14 mouse cellular contexts compared by ENCODE assay signal in genomic region chr5:64102717-64103075, GRCm38 (mm10). TPM values are rescaled to one million over a fixed set of nuclear protein-coding genes. Genes with fewer than 3 reads are reported as not detected.
A peak's percentile ranks its signal among the peaks of the same experiment; 100 is the strongest.
DNase-seq lines count a peak whose midpoint lies in the region; ATAC-seq and TF ChIP-seq lines count a peak whose summit lies in the region.
"Had no signal": no experiment of that assay in that cellular context is flagged by ENCODE, and none has a peak within 500 bp of the region (broad histone marks: within the 10 kb centered on the region; RNA-seq: fewer than 3 reads in every experiment).

No protein-coding gene starts in this region.

- H3K27me3 ChIP-seq in liver, embryonic 14.5 days (ENCODE audit: control insufficient read depth, insufficient read depth, low read length), result no peaks in the 10 kb centered on the region
- no peaks in the 10 kb centered on the region for H3K27me3 ChIP-seq in splenic B cell, adult 2 months (ENCODE audit: control insufficient read depth, insufficient read depth, low read length, poor library complexity, severe bottlenecking)
- no peaks in the 10 kb centered on the region for H3K27me3 ChIP-seq in embryonic facial prominence, embryonic 10.5 days (replicated peaks; ENCODE audit: low read depth, poor library complexity, severe bottlenecking)
- H3K27me3 ChIP-seq: midbrain, embryonic 12.5 days; neural tube, embryonic 12.5 days had no signal

- peaks cover 5% of the 10 kb centered on the region for H3K36me3 ChIP-seq in liver, embryonic 14.5 days (replicated peaks; ENCODE audit: control insufficient read depth, insufficient read depth, low read depth)
- peaks cover 5% of the 10 kb centered on the region; the same call in 1 of the 2 replicates for H3K36me3 ChIP-seq in splenic B cell, adult 2 months (ENCODE audit: control insufficient read depth, insufficient read depth, low read length, poor library complexity, severe bottlenecking)
- H3K36me3 ChIP-seq in embryonic facial prominence, embryonic 10.5 days (replicated peaks), result peaks cover 59% of the 10 kb centered on the region

- no peak overlapping the region for H3K9ac ChIP-seq in liver, embryonic 14.5 days (replicated peaks)
- H3K9ac ChIP-seq: midbrain, embryonic 12.5 days; neural tube, embryonic 12.5 days had no signal

- no peak for TF ChIP-seq EP300 in liver, embryonic 14.5 days (IDR thresholded peaks at IDR 0.05; ENCODE audit: low read depth)

- DNase-seq in CD4-positive, CD25-positive, alpha-beta regulatory T cell, adult 2 months (ENCODE audit: low read depth, low spot score), result peak; percentile 52
- peak; percentile 35 for DNase-seq in T-cell, adult 2 months (ENCODE audit: low spot score)
- DNase-seq in liver, embryonic 14.5 days (ENCODE audit: low read depth in 3 of 3, low spot score in 3 of 3), result no peak
- peak; percentile 48 for DNase-seq in splenic B cell, adult 2 months (ENCODE audit: low read depth, low spot score)
- no peak for DNase-seq in embryonic facial prominence, embryonic 10.5 days (ENCODE audit: low spot score)
- DNase-seq in heart, adult 18-20 months, result no peak
- no peak for DNase-seq in frontal cortex, postnatal 36 days (ENCODE audit: low spot score in 2 of 2)
- DNase-seq: cerebellum, adult 18-20 months; right cerebral cortex, adult 18-20 months had no signal

- no peak overlapping the region for H3K27ac ChIP-seq in liver, embryonic 14.5 days
- H3K27ac ChIP-seq in embryonic facial prominence, embryonic 10.5 days (replicated peaks), result no peak overlapping the region
- H3K27ac ChIP-seq: hindbrain, postnatal 0 days; kidney, postnatal 0 days; left cerebral cortex, adult 2 months; midbrain, embryonic 12.5 days; neural tube, embryonic 12.5 days had no signal

- no peaks in the 10 kb centered on the region for H3K9me3 ChIP-seq in liver, embryonic 14.5 days (ENCODE audit: control insufficient read depth, low read length)
- H3K9me3 ChIP-seq in embryonic facial prominence, embryonic 10.5 days, result no peaks in the 10 kb centered on the region
- H3K9me3 ChIP-seq: midbrain, embryonic 12.5 days; neural tube, embryonic 12.5 days had no signal

- no peak overlapping the region for H3K4me3 ChIP-seq in liver, embryonic 14.5 days (ENCODE audit: insufficient read depth in 1 of 2, low read depth in 2 of 2, low read length in 2 of 2)
- H3K4me3 ChIP-seq in embryonic facial prominence, embryonic 10.5 days, result no peak overlapping the region
- H3K4me3 ChIP-seq: left cerebral cortex, adult 2 months; midbrain, embryonic 12.5 days; neural tube, embryonic 12.5 days had no signal

- H3K4me2 ChIP-seq in liver, embryonic 14.5 days (ENCODE audit: low read depth), result no peak overlapping the region; the same call in 1 of the 2 replicates
- H3K4me2 ChIP-seq: midbrain, embryonic 12.5 days; neural tube, embryonic 12.5 days had no signal

- 9% methylated on average over 7 of the region's 7 CpGs for WGBS in liver, embryonic 14.5 days (ENCODE audit: insufficient replicate concordance)
- WGBS in embryonic facial prominence, embryonic 10.5 days, result 84% methylated on average over 7 of the region's 7 CpGs

- peak; percentile 57; the same call in 1 of the 2 replicates for ATAC-seq in liver, embryonic 14.5 days (ENCODE audit: insufficient read depth)
- ATAC-seq: hindbrain, postnatal 0 days had no signal

- no peak for TF ChIP-seq CTCF in liver, embryonic 14.5 days (IDR thresholded peaks at IDR 0.05; ENCODE audit: low read depth)

- H3K4me1 ChIP-seq in liver, embryonic 14.5 days (replicated peaks; ENCODE audit: control insufficient read depth in 2 of 2, insufficient read depth in 2 of 2, low read length in 1 of 2), result peaks cover 0 to 11% of the 10 kb centered on the region in 2 experiments; a peak in 2 of 4 replicates
- no peaks in the 10 kb centered on the region for H3K4me1 ChIP-seq in embryonic facial prominence, embryonic 10.5 days
- H3K4me1 ChIP-seq: midbrain, embryonic 12.5 days had no signal

RNA-seq across cellular contexts. Expression of gene Pgm2, which starts 9.9 kb away (rescaled TPM):
- 8.2 and 10.5 TPM in 2 replicates for polyA plus RNA-seq in liver, embryonic 14.5 days (2012; rRNA removed)
- polyA plus RNA-seq in liver, embryonic 14.5 days (2014; fragmentation: Nextera tagmentation; extraction: Ambion mirVana), result 18.2 and 18.5 TPM in 2 replicates
- 26.3 and 27.0 TPM in 2 replicates for polyA plus RNA-seq in embryonic facial prominence, embryonic 10.5 days (2016; fragmentation: Nextera tagmentation; extraction: Ambion mirVana)
- 1 to 10 TPM; 4.7 to 4.9 TPM for total RNA-seq in heart, adult 18-20 months (2021)

RNA-seq across cellular contexts. Expression of gene Tbc1d1, which starts 53.4 kb away (rescaled TPM):
- polyA plus RNA-seq in liver, embryonic 14.5 days (2012; rRNA removed), result 3.5 and 4.8 TPM in 2 replicates
- polyA plus RNA-seq in liver, embryonic 14.5 days (2014; fragmentation: Nextera tagmentation; extraction: Ambion mirVana), result 5.6 and 6.7 TPM in 2 replicates
- 32.9 TPM in 2 replicates for polyA plus RNA-seq in embryonic facial prominence, embryonic 10.5 days (2016; fragmentation: Nextera tagmentation; extraction: Ambion mirVana)
- 10 to 100 TPM; 11.0 to 13.3 TPM for total RNA-seq in heart, adult 18-20 months (2021)

Comparison
In these comparisons a context has a peak if more than half of its experiments do, and no peak if none do; other contexts are left out.
1. DNase-seq: peak in CD4-positive, CD25-positive, alpha-beta regulatory T cell, adult 2 months (single experiment), T-cell, adult 2 months (single experiment) and splenic B cell, adult 2 months (single experiment); none in liver, embryonic 14.5 days (0 of 3), embryonic facial prominence, embryonic 10.5 days (single experiment), heart, adult 18-20 months (0 of 2) and frontal cortex, postnatal 36 days (0 of 2).